Mouse (Mus musculus) midbrain, embryonic 16.5 days (tissue): ENCODE measurements around the gene Nr2e3. TPM values are rescaled to one million over a fixed set of nuclear protein-coding genes. Genes with fewer than 3 reads are reported as not detected.

Source experiments
- ATAC-seq: fragments of 200-750 bp; cut with Nextera tagmentation; 2 replicates; pipeline ENCODE4 v1.8.0; 2017; ENCODE audit warnings: moderate TSS enrichment
- H3K27ac ChIP-seq: fragments of 300-500 bp; sonication (generic); 2 replicates; pipeline ENCODE4 v1.5.1; 2014; ENCODE audit warnings: mild to moderate bottlenecking, low read length, mixed read lengths
- H3K27me3 ChIP-seq: fragments of 300-500 bp; sonication (generic); 2 replicates; pipeline ENCODE4 v1.6.1; 2014; ENCODE audit warnings: low read depth, low read length, mixed read lengths; ENCODE audit not compliant: control insufficient read depth, insufficient read depth
- H3K36me3 ChIP-seq: fragments of 300-500 bp; sonication (generic); 2 replicates; pipeline ENCODE4 v1.6.1; 2014; ENCODE audit warnings: mild to moderate bottlenecking, low read length, moderate library complexity, mixed read lengths; ENCODE audit not compliant: control insufficient read depth, insufficient read depth
- H3K4me1 ChIP-seq: fragments of 300-500 bp; sonication (generic); 2 replicates; pipeline ENCODE4 v1.6.1; 2014; ENCODE audit warnings: mild to moderate bottlenecking, low read length, mixed read lengths; ENCODE audit not compliant: control insufficient read depth, insufficient read depth
- H3K4me2 ChIP-seq: fragments of 300-500 bp; sonication (generic); 2 replicates; pipeline ENCODE4 v1.6.1; 2014; ENCODE audit warnings: mild to moderate bottlenecking, low read length, mixed read lengths
- H3K4me3 ChIP-seq: fragments of 300-500 bp; sonication (generic); 2 replicates; pipeline ENCODE4 v1.5.1; 2014; ENCODE audit warnings: low read depth, mild to moderate bottlenecking, low read length, moderate library complexity, mixed read lengths
- H3K9ac ChIP-seq: fragments of 300-500 bp; sonication (generic); 2 replicates; pipeline ENCODE4 v1.6.1; 2014; ENCODE audit warnings: low read depth, low read length, mixed read lengths
- H3K9me3 ChIP-seq: fragments of 300-500 bp; sonication (generic); replicated peaks from 2 replicates; pipeline ENCODE4 v1.6.1; 2014; ENCODE audit warnings: mild to moderate bottlenecking, low read length, mixed read lengths; ENCODE audit not compliant: control insufficient read depth, poor library complexity, severe bottlenecking
- WGBS: fragments of 180-500 bp; shearing (Covaris S2); extraction: QIAGEN DNeasy Blood & Tissue Kit; methylation state at CpG from one replicate; pipeline ENCODE4 v1.1.7; 2014; 5-methylcytosine and 5-hydroxymethylcytosine counted together
- polyA plus RNA-seq: library from polyadenylated mRNA; unstranded; fragments of >200 nt; fragmentation: Nextera tagmentation; extraction: Ambion mirVana; gene quantifications from 2 replicates; pipeline ENCODE4 v1.2.1, GENCODE M21; 2015

Nr2e3 gene
- not detected in 2 replicates for polyA plus RNA-seq

DNA sequence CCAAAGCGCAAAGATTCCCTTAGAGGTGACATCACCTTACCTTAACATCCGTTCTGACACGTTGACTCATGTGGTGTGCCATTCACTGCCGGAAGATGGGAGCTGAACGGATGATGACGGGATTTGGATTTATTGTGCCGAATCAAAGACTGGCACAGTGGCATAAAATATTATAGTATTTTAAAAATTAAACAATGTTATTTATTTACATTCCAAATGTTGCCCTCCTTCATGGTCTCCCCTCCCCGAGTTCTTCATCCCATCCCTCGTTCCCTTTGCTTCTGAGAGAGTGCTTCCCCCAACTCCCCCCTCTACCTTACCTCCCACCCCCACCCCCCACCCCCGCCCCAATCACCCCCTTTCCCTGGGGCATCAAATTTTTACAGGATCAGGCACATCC is at the start of gene Nr2e3:
Gene Nr2e3, minus strand, starts transcription at position 101 of the 400 bp plus-strand sequence.
- no peak within 1 kb of the TSS for H3K4me3 ChIP-seq
- H3K4me2 ChIP-seq: no peak within 1 kb of the TSS
- WGBS: 87% methylated on average over 10 of the region's 10 CpGs
- no peaks in the 10 kb centered on the region for H3K36me3 ChIP-seq
- no peak within 1 kb of the TSS for H3K9ac ChIP-seq
- no peaks in the 10 kb centered on the region for H3K4me1 ChIP-seq
- no peak for ATAC-seq
- H3K27me3 ChIP-seq: no peaks in the 10 kb centered on the region
- no peak within 1 kb of the TSS for H3K27ac ChIP-seq
- H3K9me3 ChIP-seq: no peaks in the 10 kb centered on the region

DNA sequence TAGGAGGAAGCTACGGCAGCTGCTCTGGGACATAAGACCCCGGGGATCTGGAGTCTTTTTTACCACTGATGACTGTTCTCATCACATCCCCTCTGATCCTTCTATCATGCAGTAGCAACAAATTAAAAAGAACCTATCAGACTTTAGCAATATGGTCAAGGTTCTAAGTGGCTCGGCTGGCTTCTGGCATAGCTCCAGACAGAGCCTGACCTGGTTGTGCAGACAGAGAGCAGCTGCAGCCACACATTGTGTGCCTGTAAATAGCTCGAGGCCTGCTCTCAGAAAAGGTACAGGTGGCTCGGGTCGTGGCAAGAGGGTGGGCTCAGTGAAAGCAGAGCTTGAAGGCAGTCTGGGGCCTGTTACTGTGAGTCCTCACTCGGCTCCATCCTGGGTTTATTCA is 48.5 kb upstream of the Nr2e3 start:
- Histone ChIP-seq H3K27ac (no peak overlapping the region), H3K4me3 (no peak overlapping the region), H3K4me2 (no peak overlapping the region), H3K27me3 (no peaks in the 10 kb centered on the region), H3K36me3 (no peaks in the 10 kb centered on the region), H3K4me1 (no peaks in the 10 kb centered on the region), H3K9ac (no peak overlapping the region), H3K9me3 (no peaks in the 10 kb centered on the region)
- no peak for ATAC-seq
- 57% methylated on average over 7 of the region's 7 CpGs for WGBS

DNA sequence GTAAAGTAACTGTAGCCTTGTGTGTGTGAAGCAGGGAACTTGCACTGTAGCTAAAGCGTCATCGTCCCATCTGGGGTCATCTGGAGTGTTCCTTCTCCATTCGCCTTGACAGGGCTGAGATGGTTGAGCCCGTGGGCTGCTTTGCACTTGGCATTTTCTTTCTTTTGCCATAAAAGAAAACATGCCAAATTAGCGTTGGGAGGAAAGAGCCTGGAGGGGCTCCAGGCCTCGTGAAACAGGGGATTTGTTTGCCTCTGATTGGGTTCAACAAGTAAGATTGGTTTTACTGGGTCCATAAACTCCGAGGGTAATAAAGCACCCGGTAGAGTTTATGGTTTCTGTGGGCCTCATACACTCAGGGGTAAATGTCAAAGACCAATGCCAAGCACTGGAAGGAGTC is 41.9 kb upstream of the Nr2e3 start:
- ATAC-seq: no peak
- Histone ChIP-seq H3K9me3 (no peaks in the 10 kb centered on the region), H3K4me1 (no peaks in the 10 kb centered on the region), H3K27me3 (no peaks in the 10 kb centered on the region), H3K4me3 (no peak overlapping the region), H3K36me3 (no peaks in the 10 kb centered on the region), H3K9ac (no peak overlapping the region), H3K4me2 (no peak overlapping the region), H3K27ac (no peak overlapping the region)
- 83% methylated on average over 8 of the region's 8 CpGs for WGBS

DNA sequence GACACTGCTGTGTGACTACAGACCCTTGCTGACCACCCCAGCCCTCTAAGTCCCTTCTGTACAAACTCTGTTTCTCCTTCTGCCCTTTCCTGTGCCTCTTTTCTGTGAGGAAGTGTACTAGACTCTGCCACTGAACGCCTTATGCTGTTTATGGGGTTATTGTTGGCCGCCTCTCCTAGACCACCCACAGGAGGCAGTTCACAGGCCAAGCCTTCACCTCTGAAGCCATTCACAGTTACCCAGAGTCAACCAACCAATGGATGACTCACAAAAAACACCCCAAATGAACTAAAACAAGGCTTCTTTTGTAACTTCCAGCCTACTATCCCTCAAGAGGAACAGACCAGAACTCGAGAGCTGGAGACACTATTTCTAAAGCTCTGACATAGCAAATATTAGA is 41.0 kb upstream of the Nr2e3 start:
- no peak overlapping the region for H3K4me2 ChIP-seq
- no peaks in the 10 kb centered on the region for H3K36me3 ChIP-seq
- H3K27me3 ChIP-seq: no peaks in the 10 kb centered on the region
- H3K9me3 ChIP-seq: no peaks in the 10 kb centered on the region
- H3K27ac ChIP-seq: no peak overlapping the region
- 69% methylated on average over 3 of the region's 3 CpGs for WGBS
- no peak for ATAC-seq
- no peaks in the 10 kb centered on the region for H3K4me1 ChIP-seq
- H3K9ac ChIP-seq: no peak overlapping the region
- no peak overlapping the region for H3K4me3 ChIP-seq

DNA sequence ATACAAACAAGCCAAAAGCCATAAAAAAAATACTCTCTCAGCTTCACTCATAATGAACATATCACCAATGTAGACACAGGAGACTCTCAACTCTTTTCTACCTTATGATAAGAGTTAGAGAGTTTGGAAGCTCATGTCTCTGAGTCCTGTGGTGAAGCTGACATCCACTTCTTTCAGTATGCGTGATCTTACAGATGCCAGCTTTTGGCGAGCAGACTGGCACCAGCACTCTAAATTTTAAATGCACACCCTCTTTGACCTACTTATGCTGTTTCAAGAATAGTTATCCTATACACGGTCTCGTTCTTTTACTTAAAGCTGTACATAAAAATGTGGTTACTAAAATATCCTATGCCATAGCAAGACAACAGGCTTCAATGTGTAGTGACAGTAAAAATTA is 37.3 kb upstream of the Nr2e3 start:
- ATAC-seq: no peak
- Histone ChIP-seq H3K4me2 (no peak overlapping the region), H3K27me3 (no peaks in the 10 kb centered on the region), H3K4me3 (no peak overlapping the region), H3K27ac (no peak overlapping the region), H3K9ac (no peak overlapping the region), H3K36me3 (no peaks in the 10 kb centered on the region), H3K9me3 (no peaks in the 10 kb centered on the region), H3K4me1 (no peaks in the 10 kb centered on the region)
- 93% methylated on average over 4 of the region's 4 CpGs for WGBS

DNA sequence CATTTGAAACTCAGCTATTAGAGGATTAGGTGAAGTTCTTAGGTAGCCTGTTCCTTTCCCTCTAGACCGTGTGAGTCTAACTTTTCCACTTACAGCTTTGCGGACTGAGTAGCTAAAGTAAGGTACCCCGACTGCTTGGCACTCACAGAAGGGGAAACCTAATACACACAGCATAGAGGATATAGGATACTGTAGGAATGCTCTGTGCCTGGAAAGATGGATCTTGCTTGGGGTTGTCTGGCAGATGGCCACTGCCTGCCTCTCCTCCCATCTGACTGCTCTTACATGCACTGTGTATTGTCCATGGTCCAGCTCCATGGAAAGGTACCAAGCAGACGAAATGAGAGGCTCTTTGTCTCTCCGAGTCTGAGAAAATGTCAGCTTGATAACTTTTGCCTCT is 30.9 kb upstream of the Nr2e3 start:
- Histone ChIP-seq H3K9ac (no peak overlapping the region), H3K4me1 (no peaks in the 10 kb centered on the region), H3K4me3 (no peak overlapping the region), H3K36me3 (no peaks in the 10 kb centered on the region), H3K27ac (no peak overlapping the region), H3K4me2 (no peak overlapping the region), H3K27me3 (no peaks in the 10 kb centered on the region), H3K9me3 (no peaks in the 10 kb centered on the region)
- no peak for ATAC-seq
- WGBS: 83% methylated on average over 5 of the region's 5 CpGs

DNA sequence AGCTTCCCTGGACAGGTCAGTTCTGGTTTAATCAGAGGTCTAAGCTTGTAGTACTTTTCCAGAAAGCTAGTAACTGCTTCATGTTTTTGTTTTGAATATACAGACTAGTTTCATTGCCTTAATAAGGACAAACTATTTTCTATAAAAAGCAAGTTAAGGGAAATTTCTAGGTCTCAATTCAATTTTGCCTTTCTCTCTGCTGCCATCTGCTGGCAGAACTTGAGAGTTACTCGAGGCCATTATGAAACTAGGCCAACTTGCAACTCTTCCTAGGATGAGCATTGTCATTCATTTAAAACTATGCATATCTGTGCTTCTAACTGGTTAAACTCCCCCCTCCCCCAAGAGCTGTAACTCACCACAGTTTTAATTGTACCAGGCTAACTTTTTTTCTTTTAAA is 29.4 kb upstream of the Nr2e3 start:
- 0% methylated on average over 1 of the region's 1 CpGs for WGBS

DNA sequence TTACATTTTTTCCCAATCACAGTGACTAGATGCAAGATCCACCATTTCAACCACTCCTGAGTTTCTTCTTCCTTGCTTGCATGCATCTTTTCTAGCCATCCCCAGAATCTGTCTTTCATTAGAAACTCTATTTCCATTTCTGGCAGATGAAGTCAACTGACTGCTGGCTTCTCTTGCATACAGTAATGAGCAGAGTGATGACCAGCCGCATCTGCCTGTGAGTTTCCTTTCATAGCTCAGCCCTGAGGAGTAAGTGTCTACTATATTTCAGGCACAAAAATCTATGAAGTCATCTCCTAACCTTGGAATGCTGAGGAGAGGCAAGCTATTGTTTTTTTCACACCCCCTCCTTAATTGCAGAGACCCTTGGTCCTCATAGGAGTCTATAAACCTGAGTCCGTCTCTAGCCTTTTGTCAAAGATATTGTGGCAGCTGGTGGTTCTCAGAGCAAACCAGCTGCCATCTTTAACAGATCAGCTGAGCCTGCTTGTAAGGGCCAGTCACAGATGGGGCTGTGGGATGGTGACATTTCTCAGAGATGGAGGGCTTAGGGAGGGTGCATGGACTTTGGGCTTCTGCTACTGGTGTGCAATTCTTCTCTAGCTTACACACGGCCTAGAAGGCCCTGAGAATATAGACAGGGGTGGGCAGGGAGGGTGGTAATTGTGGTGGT is 25.6 kb upstream of the Nr2e3 start:
- Histone ChIP-seq H3K4me1 (no peaks in the 10 kb centered on the region), H3K36me3 (no peaks in the 10 kb centered on the region), H3K9me3 (no peaks in the 10 kb centered on the region), H3K9ac (no peak overlapping the region), H3K27ac (no peak overlapping the region), H3K4me2 (no peak overlapping the region), H3K4me3 (no peak overlapping the region), H3K27me3 (no peaks in the 10 kb centered on the region)
- ATAC-seq: no peak
- 71% methylated on average over 3 of the region's 3 CpGs for WGBS

More for the DNA sequence above, 29.4 kb upstream of the Nr2e3 start:
- Histone ChIP-seq H3K9ac (no peak overlapping the region), H3K9me3 (no peaks in the 10 kb centered on the region), H3K4me1 (no peaks in the 10 kb centered on the region), H3K4me3 (no peak overlapping the region), H3K36me3 (no peaks in the 10 kb centered on the region), H3K27me3 (no peaks in the 10 kb centered on the region), H3K4me2 (no peak overlapping the region), H3K27ac (no peak overlapping the region)
- no peak for ATAC-seq

DNA sequence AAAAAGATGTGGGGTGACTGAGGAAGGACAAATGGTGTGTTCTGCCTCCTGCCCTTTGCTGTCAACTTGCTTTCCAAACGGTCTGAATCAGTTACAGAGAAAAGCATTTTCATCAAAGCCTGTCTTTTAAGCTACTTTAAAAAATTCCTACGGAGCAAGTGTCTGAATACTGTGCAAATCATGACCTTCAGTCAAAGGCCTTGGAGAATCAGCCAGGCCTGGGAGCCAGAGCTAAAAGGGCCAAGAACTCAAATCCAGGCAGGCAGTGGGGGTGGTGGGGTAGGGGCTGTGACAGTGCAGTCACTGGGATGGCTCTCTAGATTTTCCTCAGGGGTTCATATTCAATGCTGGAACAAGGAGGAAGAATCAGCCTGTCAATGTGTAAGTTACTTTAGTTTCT is 20.7 kb upstream of the Nr2e3 start:
- Histone ChIP-seq H3K4me3 (no peak overlapping the region), H3K9ac (no peak overlapping the region), H3K4me2 (no peak overlapping the region), H3K4me1 (no peaks in the 10 kb centered on the region), H3K27ac (no peak overlapping the region), H3K36me3 (no peaks in the 10 kb centered on the region), H3K27me3 (no peaks in the 10 kb centered on the region), H3K9me3 (no peaks in the 10 kb centered on the region)
- no peak for ATAC-seq
- WGBS: 30% methylated on average over 2 of the region's 2 CpGs
